Mouse (Mus musculus): Measurements from ENCODE around the gene Tns1.

- no peak for TF ChIP-seq CTCF (IDR thresholded peaks at IDR 0.05; ENCODE audit: low read depth, low read length)
- no peak for TF ChIP-seq POLR2A (IDR thresholded peaks at IDR 0.05; ENCODE audit: borderline replicate concordance, low read depth, low read length)
Measured at GRCm38 (mm10) chr1:74028118-74028880, 96.0 kb downstream of the Tns1 start.

Measured in bone marrow macrophage, adult 2 months (primary cell).